Mouse (Mus musculus) testis, adult 2 months (tissue): ENCODE measurements at regions not wholly inside any gene's neighbourhood (a gene's known extent, or its start where the extent isn't known, plus 50 kb on each side); places are given as distances from the start of the nearest gene placed in this dataset.

Experiments
- CTCF ChIP-seq: fragments of 200-500 bp; IDR thresholded peaks from 2 replicates; pipeline ENCODE4 v1.5.1; 2012; ENCODE audit warnings: low read depth, mild to moderate bottlenecking, inconsistent platforms, low read length, moderate library complexity; ENCODE audit not compliant: control insufficient read depth, insufficient read depth, insufficient replicate concordance
- POLR2A ChIP-seq: fragments of 200-500 bp; IDR thresholded peaks from 2 replicates; pipeline ENCODE4 v1.6.1; 2012; ENCODE audit warnings: low read depth, mild to moderate bottlenecking, inconsistent platforms, low read length, moderate library complexity; ENCODE audit not compliant: control insufficient read depth

- TF ChIP-seq POLR2A = no peak
- TF ChIP-seq CTCF = no peak
Observed at GRCm38 (mm10) chr5:26494003-26494402, 236.5 kb downstream of the Gm7361 start.
